Mouse (Mus musculus): ENCODE data around the gene Cuta. TPM values are rescaled to one million over a fixed set of nuclear protein-coding genes. Genes with fewer than 3 reads are reported as not detected.
"Not testable (repeated sequence)": the region's sequence is repeated elsewhere in the genome, so short reads cannot be mapped to it uniquely, and the experiment has no call there.

The Cuta gene
- 145 and 183 TPM in 2 replicates for polyA plus RNA-seq (2012; rRNA removed)

GRCm38 (mm10) chr17:26939178-26939972 is at the start of gene Cuta:
Cuta (minus strand) TSS chr17:26939569.
- H3K27me3 ChIP-seq (replicated peaks; ENCODE audit: control insufficient read depth, insufficient read depth, low read length) = no peaks in the 10 kb centered on the region
- no peak for TF ChIP-seq CTCF (conservative IDR thresholded peaks at IDR 0.05; ENCODE audit: insufficient read depth, insufficient read length, low read depth, low read length)
- TF ChIP-seq POLR2A (IDR thresholded peaks at IDR 0.05; ENCODE audit: low read depth, low read length) = peak; percentile 92
- peak; percentile 100 for DNase-seq
- peak within 1 kb of the TSS; percentile 77 for H3K4me3 ChIP-seq (ENCODE audit: insufficient read depth, low read depth, low read length)
- H3K36me3 ChIP-seq (ENCODE audit: control insufficient read depth, insufficient read depth, low read length) = no peaks in the 10 kb centered on the region
- WGBS = under 1% methylated on average over 69 of the region's 70 CpGs
- H3K27ac ChIP-seq (ENCODE audit: insufficient read depth, low read depth, low read length) = peak within 1 kb of the TSS; percentile 72
- peaks cover 9% of the 10 kb centered on the region for H3K4me1 ChIP-seq (ENCODE audit: control insufficient read depth, insufficient read depth, low read length)

GRCm38 (mm10) chr17:26985503-26986179 is 46.3 kb upstream of the Cuta start:
- Histone ChIP-seq H3K4me1 (ENCODE audit: control insufficient read depth, insufficient read depth, low read length) (no peaks in the 10 kb centered on the region), H3K27me3 (replicated peaks; ENCODE audit: control insufficient read depth, insufficient read depth, low read length) (no peaks in the 10 kb centered on the region), H3K4me3 (ENCODE audit: insufficient read depth, low read depth, low read length) (no peak overlapping the region), H3K36me3 (ENCODE audit: control insufficient read depth, insufficient read depth, low read length) (no peaks in the 10 kb centered on the region), H3K27ac (ENCODE audit: insufficient read depth, low read depth, low read length) (no peak overlapping the region)
- DNase-seq = no peak
- WGBS = 55% methylated on average over 10 of the region's 10 CpGs
- TF ChIP-seq POLR2A (IDR thresholded peaks at IDR 0.05; ENCODE audit: low read depth, low read length) = no peak
- no peak for TF ChIP-seq CTCF (conservative IDR thresholded peaks at IDR 0.05; ENCODE audit: insufficient read depth, insufficient read length, low read depth, low read length)

GRCm38 (mm10) chr17:26983382-26983781 is 44.0 kb upstream of the Cuta start:
- no peaks in the 10 kb centered on the region for H3K4me1 ChIP-seq (ENCODE audit: control insufficient read depth, insufficient read depth, low read length)
- TF ChIP-seq POLR2A (IDR thresholded peaks at IDR 0.05; ENCODE audit: low read depth, low read length) (no peak), CTCF (conservative IDR thresholded peaks at IDR 0.05; ENCODE audit: insufficient read depth, insufficient read length, low read depth, low read length) (no peak)
- H3K27ac ChIP-seq (ENCODE audit: insufficient read depth, low read depth, low read length) = no peak overlapping the region
- H3K36me3 ChIP-seq (ENCODE audit: control insufficient read depth, insufficient read depth, low read length) = no peaks in the 10 kb centered on the region
- no peak for DNase-seq
- 77% methylated on average over 4 of the region's 4 CpGs for WGBS
- H3K4me3 ChIP-seq (ENCODE audit: insufficient read depth, low read depth, low read length) = no peak overlapping the region
- H3K27me3 ChIP-seq (replicated peaks; ENCODE audit: control insufficient read depth, insufficient read depth, low read length) = no peaks in the 10 kb centered on the region

DNA sequence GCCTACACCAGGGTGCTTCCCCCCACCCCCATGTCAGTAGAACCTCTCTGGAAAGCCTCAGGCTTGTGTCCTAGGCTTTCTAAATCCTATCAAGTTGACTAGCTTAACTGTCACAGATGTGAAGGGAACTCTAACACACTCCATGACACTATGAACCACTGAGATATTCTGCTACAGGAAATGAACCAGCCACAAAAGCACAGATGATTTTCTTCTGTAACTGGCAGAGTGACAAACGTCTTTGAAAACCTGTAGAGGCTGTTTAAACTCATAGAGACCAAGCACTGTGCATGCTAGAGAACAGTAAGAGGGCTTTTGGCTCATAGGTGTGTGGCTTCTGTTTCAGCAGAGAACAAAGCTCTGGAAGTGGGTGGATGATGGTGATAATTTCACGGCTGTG is 41.7 kb upstream of the Cuta start:
- no peak for DNase-seq
- 55% methylated on average over 2 of the region's 2 CpGs for WGBS
- no peak overlapping the region for H3K27ac ChIP-seq (ENCODE audit: insufficient read depth, low read depth, low read length)

GRCm38 (mm10) chr17:26979426-26979825 is 40.1 kb upstream of the Cuta start:
- TF ChIP-seq POLR2A (IDR thresholded peaks at IDR 0.05; ENCODE audit: low read depth, low read length) = no peak
- TF ChIP-seq CTCF (conservative IDR thresholded peaks at IDR 0.05; ENCODE audit: insufficient read depth, insufficient read length, low read depth, low read length) = no peak
- 61% methylated on average over 2 of the region's 2 CpGs for WGBS
- H3K4me3 ChIP-seq (ENCODE audit: insufficient read depth, low read depth, low read length) = no peak overlapping the region
- no peaks in the 10 kb centered on the region for H3K27me3 ChIP-seq (replicated peaks; ENCODE audit: control insufficient read depth, insufficient read depth, low read length)
- no peaks in the 10 kb centered on the region; the same call in 1 of the 2 replicates for H3K36me3 ChIP-seq (ENCODE audit: control insufficient read depth, insufficient read depth, low read length)
- no peaks in the 10 kb centered on the region for H3K4me1 ChIP-seq (ENCODE audit: control insufficient read depth, insufficient read depth, low read length)
- no peak overlapping the region for H3K27ac ChIP-seq (ENCODE audit: insufficient read depth, low read depth, low read length)
- no peak for DNase-seq

More for the DNA sequence above, 41.7 kb upstream of the Cuta start:
- H3K4me1 ChIP-seq (ENCODE audit: control insufficient read depth, insufficient read depth, low read length) = no peaks in the 10 kb centered on the region
- no peak overlapping the region for H3K4me3 ChIP-seq (ENCODE audit: insufficient read depth, low read depth, low read length)
- H3K36me3 ChIP-seq (ENCODE audit: control insufficient read depth, insufficient read depth, low read length) = no peaks in the 10 kb centered on the region; the same call in 1 of the 2 replicates
- no peak for TF ChIP-seq POLR2A (IDR thresholded peaks at IDR 0.05; ENCODE audit: low read depth, low read length)
- no peak for TF ChIP-seq CTCF (conservative IDR thresholded peaks at IDR 0.05; ENCODE audit: insufficient read depth, insufficient read length, low read depth, low read length)
- no peaks in the 10 kb centered on the region for H3K27me3 ChIP-seq (replicated peaks; ENCODE audit: control insufficient read depth, insufficient read depth, low read length)

- not testable (repeated sequence) for H3K4me3 ChIP-seq (ENCODE audit: insufficient read depth, low read depth, low read length); DNase-seq; H3K4me1 ChIP-seq (ENCODE audit: control insufficient read depth, insufficient read depth, low read length); H3K27me3 ChIP-seq (replicated peaks; ENCODE audit: control insufficient read depth, insufficient read depth, low read length); H3K36me3 ChIP-seq (ENCODE audit: control insufficient read depth, insufficient read depth, low read length); H3K27ac ChIP-seq (ENCODE audit: insufficient read depth, low read depth, low read length)
- WGBS = 91% methylated on average over 6 of the region's 6 CpGs
These were observed 38.0 kb upstream of the Cuta start for GRCm38 (mm10) chr17:26977354-26977753.

- Histone ChIP-seq H3K27me3 (replicated peaks; ENCODE audit: control insufficient read depth, insufficient read depth, low read length) (no peaks in the 10 kb centered on the region), H3K27ac (ENCODE audit: insufficient read depth, low read depth, low read length) (no peak overlapping the region), H3K4me1 (ENCODE audit: control insufficient read depth, insufficient read depth, low read length) (peaks cover 6% of the 10 kb centered on the region; the same call in 1 of the 2 replicates), H3K36me3 (ENCODE audit: control insufficient read depth, insufficient read depth, low read length) (no peaks in the 10 kb centered on the region; the same call in 1 of the 2 replicates), H3K4me3 (ENCODE audit: insufficient read depth, low read depth, low read length) (no peak overlapping the region)
- DNase-seq = no peak
- TF ChIP-seq CTCF (conservative IDR thresholded peaks at IDR 0.05; ENCODE audit: insufficient read depth, insufficient read length, low read depth, low read length) = 0 out of 2 replicates have a peak, but pooled peaks have one; percentile 4
- TF ChIP-seq POLR2A (IDR thresholded peaks at IDR 0.05; ENCODE audit: low read depth, low read length) = no peak
These were observed 36.0 kb upstream of the Cuta start for GRCm38 (mm10) chr17:26975415-26975814.
